Mouse (Mus musculus): Measurements from ENCODE around the gene Sox4. TPM values are rescaled to one million over a fixed set of nuclear protein-coding genes. Genes with fewer than 3 reads are reported as not detected.
A peak's percentile ranks its signal among the peaks of the same experiment; 100 is the strongest.

The Sox4 gene
- polyA plus RNA-seq, 1 experiment = 28.2 TPM

DNA sequence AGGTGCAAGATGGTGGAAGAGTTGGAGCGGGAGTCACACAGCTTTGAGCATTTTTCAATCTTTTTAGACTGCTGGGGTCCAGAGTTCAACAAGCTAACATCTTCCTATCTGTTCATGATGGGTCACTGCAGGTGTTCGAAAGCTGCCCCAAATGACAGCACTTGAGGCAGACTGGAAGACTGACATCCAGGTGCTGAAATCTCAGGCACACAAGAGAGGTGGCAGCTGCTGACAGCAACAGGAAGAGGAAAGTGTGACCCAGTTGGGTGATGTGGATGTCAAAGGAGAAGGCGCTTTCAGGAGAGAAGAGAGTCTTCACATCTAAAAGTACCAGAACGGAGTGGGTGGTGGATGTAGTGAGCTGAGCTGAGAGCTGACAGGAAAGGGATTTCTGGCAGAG lies 21.5 kb upstream of the Sox4 start:
- Histone ChIP-seq H3K36me3 (ENCODE audit: control insufficient read depth, insufficient read depth) (no peaks in the 10 kb centered on the region), H3ac (ENCODE audit: control insufficient read depth, insufficient read length) (no peak overlapping the region), H3K4me3 (no peak overlapping the region), H3K4me2 (ENCODE audit: low read depth) (no peak overlapping the region), H3K79me2 (ENCODE audit: control insufficient read depth, insufficient read depth) (no peaks in the 10 kb centered on the region), H3K27me3 (ENCODE audit: control insufficient read depth, insufficient read depth, insufficient read length) (no peaks in the 10 kb centered on the region)
- TF ChIP-seq CEBPB (IDR thresholded peaks at IDR 0.05; ENCODE audit: insufficient read depth, poor library complexity, severe bottlenecking) = no peak
- TF ChIP-seq POLR2AphosphoS2 (IDR thresholded peaks at IDR 0.05; ENCODE audit: insufficient read length, low read depth) = no peak
- no peak for TF ChIP-seq MAX (IDR thresholded peaks at IDR 0.05; ENCODE audit: low read depth)

GRCm38 (mm10) chr13:28974597-28974996 lies 21.1 kb upstream of the Sox4 start:
- Histone ChIP-seq H3K4me3 (no peak overlapping the region), H3K4me2 (ENCODE audit: low read depth) (no peak overlapping the region), H3K79me2 (ENCODE audit: control insufficient read depth, insufficient read depth) (no peaks in the 10 kb centered on the region), H3K27me3 (ENCODE audit: control insufficient read depth, insufficient read depth, insufficient read length) (no peaks in the 10 kb centered on the region), H3ac (ENCODE audit: control insufficient read depth, insufficient read length) (no peak overlapping the region), H3K36me3 (ENCODE audit: control insufficient read depth, insufficient read depth) (no peaks in the 10 kb centered on the region)
- TF ChIP-seq MAX (IDR thresholded peaks at IDR 0.05; ENCODE audit: low read depth) = no peak
- TF ChIP-seq CEBPB (IDR thresholded peaks at IDR 0.05; ENCODE audit: insufficient read depth, poor library complexity, severe bottlenecking) = no peak
- TF ChIP-seq POLR2A (IDR thresholded peaks at IDR 0.05; ENCODE audit: insufficient read length, low read depth) = no peak
- TF ChIP-seq POLR2AphosphoS2 (IDR thresholded peaks at IDR 0.05; ENCODE audit: insufficient read length, low read depth) = no peak
- no peak for TF ChIP-seq USF1 (IDR thresholded peaks at IDR 0.05; ENCODE audit: low read depth)
- TF ChIP-seq TCF3 (IDR thresholded peaks at IDR 0.05; ENCODE audit: insufficient read length, low read depth) = no peak
- TF ChIP-seq E2F4 (IDR thresholded peaks at IDR 0.05; ENCODE audit: insufficient read depth) = no peak
- TF ChIP-seq TCF12 (IDR thresholded peaks at IDR 0.05; ENCODE audit: insufficient read depth, poor library complexity, severe bottlenecking) = no peak
- TF ChIP-seq MYOD1 (IDR thresholded peaks at IDR 0.05; ENCODE audit: control insufficient read depth in 1 of 3, insufficient read length in 2 of 3, low read depth in 2 of 3) = no peak
- no peak for TF ChIP-seq REST (IDR thresholded peaks at IDR 0.05; ENCODE audit: insufficient read depth, insufficient read length)
- TF ChIP-seq SRF (IDR thresholded peaks at IDR 0.05; ENCODE audit: control insufficient read depth, insufficient read length, low read depth) = no peak
- no peak for TF ChIP-seq MYOG (IDR thresholded peaks at IDR 0.05; ENCODE audit: control insufficient read depth in 1 of 3, insufficient read depth in 1 of 3, insufficient read length in 2 of 3, low read depth in 2 of 3)

DNA sequence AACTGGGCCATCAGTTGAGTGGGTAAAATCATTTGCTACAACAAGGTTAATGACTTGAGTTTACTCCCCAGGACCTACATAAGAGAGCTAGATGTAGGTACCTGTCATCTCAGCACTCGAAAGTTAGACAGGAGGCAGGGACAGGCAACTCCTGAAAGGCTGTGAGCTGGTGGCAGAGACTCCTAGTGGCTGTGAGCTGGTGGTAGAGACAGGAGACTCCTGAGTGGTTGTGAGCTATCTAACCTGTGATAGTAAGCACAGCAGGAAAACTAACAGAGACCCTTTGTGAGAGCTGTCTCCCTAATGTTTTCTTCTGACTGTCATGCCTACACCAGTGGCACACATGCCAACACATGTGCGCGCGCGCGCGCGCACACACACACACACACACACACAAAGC lies 7.4 kb upstream of the Sox4 start:
- TF ChIP-seq MYOG (IDR thresholded peaks at IDR 0.05; ENCODE audit: control insufficient read depth in 1 of 3, insufficient read depth in 1 of 3, insufficient read length in 2 of 3, low read depth in 2 of 3) (no peak), POLR2A (IDR thresholded peaks at IDR 0.05; ENCODE audit: insufficient read length, low read depth) (no peak), POLR2AphosphoS2 (IDR thresholded peaks at IDR 0.05; ENCODE audit: insufficient read length, low read depth) (no peak), TCF3 (IDR thresholded peaks at IDR 0.05; ENCODE audit: insufficient read length, low read depth) (no peak), MAX (IDR thresholded peaks at IDR 0.05; ENCODE audit: low read depth) (no peak), USF1 (IDR thresholded peaks at IDR 0.05; ENCODE audit: low read depth) (no peak), REST (IDR thresholded peaks at IDR 0.05; ENCODE audit: insufficient read depth, insufficient read length) (no peak), SRF (IDR thresholded peaks at IDR 0.05; ENCODE audit: control insufficient read depth, insufficient read length, low read depth) (no peak), CEBPB (IDR thresholded peaks at IDR 0.05; ENCODE audit: insufficient read depth, poor library complexity, severe bottlenecking) (no peak), E2F4 (IDR thresholded peaks at IDR 0.05; ENCODE audit: insufficient read depth) (no peak), TCF12 (IDR thresholded peaks at IDR 0.05; ENCODE audit: insufficient read depth, poor library complexity, severe bottlenecking) (no peak), MYOD1 (IDR thresholded peaks at IDR 0.05; ENCODE audit: control insufficient read depth in 1 of 3, insufficient read length in 2 of 3, low read depth in 2 of 3) (no peak)
- H3K27me3 ChIP-seq (ENCODE audit: control insufficient read depth, insufficient read depth, insufficient read length) = no peaks in the 10 kb centered on the region
- H3K4me3 ChIP-seq = no peak overlapping the region
- no peak overlapping the region for H3K4me2 ChIP-seq (ENCODE audit: low read depth)
- H3K36me3 ChIP-seq (ENCODE audit: control insufficient read depth, insufficient read depth) = no peaks in the 10 kb centered on the region
- H3K79me2 ChIP-seq (ENCODE audit: control insufficient read depth, insufficient read depth) = no peaks in the 10 kb centered on the region
- no peak overlapping the region for H3ac ChIP-seq (ENCODE audit: control insufficient read depth, insufficient read length)

GRCm38 (mm10) chr13:28959458-28959978 lies 6.0 kb upstream of the Sox4 start:
- TF ChIP-seq MYOD1 (IDR thresholded peaks at IDR 0.05; ENCODE audit: control insufficient read depth in 1 of 3, insufficient read length in 2 of 3, low read depth in 2 of 3) (peak in 2 of 3 experiments; percentile 61 to 84), MYOG (IDR thresholded peaks at IDR 0.05; ENCODE audit: control insufficient read depth in 1 of 3, insufficient read depth in 1 of 3, insufficient read length in 2 of 3, low read depth in 2 of 3) (peak in 2 of 3 experiments; percentile 74), CEBPB (IDR thresholded peaks at IDR 0.05; ENCODE audit: insufficient read depth, poor library complexity, severe bottlenecking) (no peak)
- Histone ChIP-seq H3K27me3 (ENCODE audit: control insufficient read depth, insufficient read depth, insufficient read length) (no peaks in the 10 kb centered on the region), H3K36me3 (ENCODE audit: control insufficient read depth, insufficient read depth) (no peaks in the 10 kb centered on the region), H3K4me3 (peak overlapping the region; percentile 72), H3K4me2 (ENCODE audit: low read depth) (peak overlapping the region; percentile 97), H3K79me2 (ENCODE audit: control insufficient read depth, insufficient read depth) (no peaks in the 10 kb centered on the region), H3ac (ENCODE audit: control insufficient read depth, insufficient read length) (peak overlapping the region; percentile 36)

- TF ChIP-seq MYOD1 (IDR thresholded peaks at IDR 0.05; ENCODE audit: control insufficient read depth in 1 of 3, insufficient read length in 2 of 3, low read depth in 2 of 3) = no peak
- no peak for TF ChIP-seq REST (IDR thresholded peaks at IDR 0.05; ENCODE audit: insufficient read depth, insufficient read length)
- no peak for TF ChIP-seq POLR2A (IDR thresholded peaks at IDR 0.05; ENCODE audit: insufficient read length, low read depth)
- TF ChIP-seq TCF3 (IDR thresholded peaks at IDR 0.05; ENCODE audit: insufficient read length, low read depth) = no peak
- TF ChIP-seq USF1 (IDR thresholded peaks at IDR 0.05; ENCODE audit: low read depth) = no peak
- no peak for TF ChIP-seq CEBPB (IDR thresholded peaks at IDR 0.05; ENCODE audit: insufficient read depth, poor library complexity, severe bottlenecking)
- no peak for TF ChIP-seq POLR2AphosphoS2 (IDR thresholded peaks at IDR 0.05; ENCODE audit: insufficient read length, low read depth)
- no peak for TF ChIP-seq E2F4 (IDR thresholded peaks at IDR 0.05; ENCODE audit: insufficient read depth)
- no peak for TF ChIP-seq TCF12 (IDR thresholded peaks at IDR 0.05; ENCODE audit: insufficient read depth, poor library complexity, severe bottlenecking)
- TF ChIP-seq MYOG (IDR thresholded peaks at IDR 0.05; ENCODE audit: control insufficient read depth in 1 of 3, insufficient read depth in 1 of 3, insufficient read length in 2 of 3, low read depth in 2 of 3) = no peak
- no peak for TF ChIP-seq SRF (IDR thresholded peaks at IDR 0.05; ENCODE audit: control insufficient read depth, insufficient read length, low read depth)
- Histone ChIP-seq H3K4me2 (ENCODE audit: low read depth) (peak overlapping the region; percentile 97), H3K27me3 (ENCODE audit: control insufficient read depth, insufficient read depth, insufficient read length) (no peaks in the 10 kb centered on the region), H3K36me3 (ENCODE audit: control insufficient read depth, insufficient read depth) (no peaks in the 10 kb centered on the region), H3ac (ENCODE audit: control insufficient read depth, insufficient read length) (peak overlapping the region; percentile 36), H3K4me3 (peak overlapping the region; percentile 72), H3K79me2 (ENCODE audit: control insufficient read depth, insufficient read depth) (no peaks in the 10 kb centered on the region)
Measured at GRCm38 (mm10) chr13:28959068-28959440, 5.5 kb upstream of the Sox4 start.
